Mouse (Mus musculus) mouse embryonic stem cell (cell line): Measurements from ENCODE around the gene 1700020L24Rik.

Experiments
- in situ Hi-C, 2 experiments: fragments of 300-500 bp; cut with MboI; formaldehyde crosslinking; loops; 1 replicate in 1 of 2; 3 replicates in 1 of 2; pipeline ENCODE4 v1.14.3; 2019 to 2020; ENCODE audit warnings: low sequenced_read_pairs in 2 of 2, low pct_unique_long_range_greater_than_20kb in 1 of 2, mixed read lengths in 1 of 2; ENCODE audit not compliant: unreplicated experiment in 1 of 2

The 1700020L24Rik gene

DNA sequence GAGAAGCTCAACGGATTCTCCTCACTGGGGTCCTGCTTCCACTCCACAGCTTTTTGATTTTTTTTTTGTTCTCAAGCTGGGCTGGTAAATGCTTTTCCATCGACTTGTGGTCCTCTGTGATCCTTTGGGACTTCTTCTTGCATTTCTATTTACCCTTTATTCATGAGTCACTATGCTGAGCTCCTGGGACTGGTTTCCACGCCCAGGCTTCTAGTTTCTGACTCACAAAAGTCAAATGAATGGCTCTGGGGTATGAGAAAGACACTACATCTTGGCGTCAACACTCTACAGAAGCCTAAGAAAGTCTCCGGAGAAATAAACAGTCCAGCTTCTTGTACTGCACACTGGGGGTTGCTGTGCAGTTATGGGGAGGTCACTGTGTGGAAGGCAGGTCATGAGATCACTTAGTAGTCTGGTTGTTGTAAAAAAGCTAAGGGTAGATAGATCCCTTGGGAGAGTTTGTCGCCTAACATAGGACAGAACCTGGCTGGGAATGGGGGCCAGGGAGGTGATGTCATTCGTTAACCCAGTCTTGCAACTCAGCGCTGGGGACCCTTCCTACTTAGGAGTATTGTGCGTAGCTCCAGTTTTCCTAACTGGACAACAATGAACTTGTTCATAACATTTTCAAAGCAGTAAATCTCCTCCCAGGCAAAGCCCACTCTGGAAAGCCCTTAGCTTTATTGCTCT lies 20.6 kb downstream of the 1700020L24Rik start:
- in situ Hi-C loops, result no loop called here

DNA sequence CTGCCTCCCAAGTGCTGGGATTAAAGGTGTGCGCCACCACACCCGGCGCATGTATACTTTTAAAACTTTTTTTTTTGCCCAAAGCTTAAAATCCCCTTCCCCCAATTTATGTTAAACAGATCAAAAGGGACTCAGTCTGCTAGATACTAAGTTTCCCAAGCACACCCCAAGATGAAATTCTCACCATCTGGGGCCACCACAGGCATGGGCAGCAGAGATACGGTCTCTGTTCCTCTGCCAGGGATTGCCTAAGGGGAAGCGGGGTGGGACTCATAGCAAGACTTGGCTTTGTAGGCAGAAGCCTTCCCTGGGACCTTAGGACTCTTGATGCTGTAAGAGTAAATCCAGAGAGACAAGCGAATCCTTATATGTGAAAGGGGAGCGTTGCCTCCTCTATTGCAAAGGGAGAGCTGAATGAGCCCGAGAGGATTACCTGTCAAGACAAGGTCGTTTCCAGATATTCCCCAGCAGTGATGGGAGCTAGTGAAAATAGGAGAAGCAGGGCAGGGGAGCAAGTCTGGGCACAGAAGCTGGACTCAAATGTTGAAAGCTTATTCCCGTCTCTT lies 24.1 kb downstream of the 1700020L24Rik start:
- in situ Hi-C loops, result no loop called here

DNA sequence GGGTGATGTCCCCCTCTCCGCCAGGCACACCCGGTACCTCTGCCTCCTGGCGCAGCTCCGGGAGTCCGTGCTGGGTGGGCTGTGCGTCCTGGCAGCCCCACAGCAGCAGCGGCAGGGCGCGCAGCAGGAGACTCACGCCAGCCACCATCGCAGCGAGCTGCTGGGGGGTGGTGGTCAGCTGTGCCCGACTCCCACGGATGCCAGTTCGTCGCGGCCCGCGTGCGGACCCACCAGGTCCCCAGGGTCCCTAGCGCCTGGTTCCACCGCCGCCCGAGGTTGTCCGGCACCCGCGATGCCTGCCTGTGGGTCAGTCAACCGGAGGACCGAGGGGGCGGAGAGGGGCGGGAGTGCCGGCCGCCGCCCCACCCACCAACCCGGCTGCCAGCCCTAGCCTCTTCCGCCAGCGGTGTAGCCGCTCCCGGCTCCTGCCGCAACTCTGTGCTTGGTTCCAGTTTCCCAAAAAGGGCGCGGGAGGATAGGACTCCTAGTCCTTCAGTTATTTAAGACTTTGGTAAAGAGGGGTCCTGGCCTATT lies 25.3 kb downstream of the 1700020L24Rik start, which contains the start of gene Mmp28:
Gene Mmp28, minus strand, starts transcription at position 361 of the 534 bp plus-strand sequence.
- in situ Hi-C loops, result no loop called here

DNA sequence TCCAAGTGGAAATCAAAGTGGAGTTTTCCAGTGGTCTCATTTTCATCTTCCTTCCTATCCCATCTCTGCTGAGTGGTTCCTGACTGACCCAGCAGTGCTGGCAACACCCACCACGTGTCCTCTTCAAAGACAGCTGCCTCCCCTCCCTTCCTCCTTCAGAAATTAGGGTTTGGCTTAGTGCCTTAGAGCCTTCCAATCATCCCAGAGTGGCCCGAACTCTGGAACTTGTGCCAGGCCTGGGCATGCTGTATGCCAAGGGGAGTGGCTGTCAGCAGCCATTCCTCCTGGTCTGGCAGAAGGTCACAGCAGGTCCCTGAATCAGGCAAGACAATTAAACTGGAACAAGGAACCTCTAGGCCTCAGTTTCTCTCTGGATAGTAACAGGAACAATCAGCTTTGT lies 28.5 kb downstream of the 1700020L24Rik start:
- in situ Hi-C loops, result no loop called here

DNA sequence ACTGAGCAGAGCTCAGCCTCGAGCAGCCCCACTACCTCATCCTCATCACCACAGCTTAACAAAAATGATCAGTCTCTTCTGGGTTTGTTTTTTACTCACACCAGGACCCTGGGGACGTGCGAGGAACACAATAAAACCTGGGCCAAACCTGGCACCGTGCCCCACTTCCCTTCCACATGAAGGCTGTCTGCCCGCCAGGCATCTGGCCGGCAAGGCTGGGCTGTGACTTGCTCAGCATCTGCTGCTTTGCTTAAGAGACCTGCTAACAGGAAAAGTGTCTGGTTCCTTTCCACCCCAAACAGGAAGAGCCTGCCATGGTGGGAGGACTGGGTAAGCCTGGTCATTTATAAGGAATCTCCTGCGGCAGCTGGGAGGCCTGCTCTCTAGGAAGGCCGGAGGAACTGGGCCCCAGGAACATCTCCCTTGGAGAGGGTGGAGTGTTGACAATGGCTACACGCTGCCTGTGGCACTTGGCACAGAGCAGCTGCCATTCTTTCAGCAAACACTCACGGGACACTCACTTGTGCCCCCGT lies 29.7 kb downstream of the 1700020L24Rik start:
- in situ Hi-C loops, result no loop called here

DNA sequence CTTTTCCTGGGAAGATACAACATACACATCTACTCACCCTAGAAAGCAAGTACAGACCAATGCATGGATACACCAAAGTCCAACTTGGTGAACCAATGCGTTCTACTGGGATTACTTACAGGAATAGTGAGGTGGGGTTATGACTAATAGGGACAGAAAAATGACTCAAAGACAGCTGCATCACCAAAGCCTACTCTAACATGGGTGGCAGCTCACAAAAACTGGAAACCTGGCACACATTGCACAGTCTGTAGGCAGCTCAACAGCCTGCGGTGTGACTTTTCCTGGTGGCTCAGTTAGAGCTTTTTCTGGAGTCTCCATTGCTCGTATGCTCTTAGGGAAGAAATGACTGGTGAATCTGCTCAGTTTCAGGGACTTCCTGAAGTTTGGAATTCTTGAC lies 31.3 kb downstream of the 1700020L24Rik start:
- in situ Hi-C loops, result no loop called here

DNA sequence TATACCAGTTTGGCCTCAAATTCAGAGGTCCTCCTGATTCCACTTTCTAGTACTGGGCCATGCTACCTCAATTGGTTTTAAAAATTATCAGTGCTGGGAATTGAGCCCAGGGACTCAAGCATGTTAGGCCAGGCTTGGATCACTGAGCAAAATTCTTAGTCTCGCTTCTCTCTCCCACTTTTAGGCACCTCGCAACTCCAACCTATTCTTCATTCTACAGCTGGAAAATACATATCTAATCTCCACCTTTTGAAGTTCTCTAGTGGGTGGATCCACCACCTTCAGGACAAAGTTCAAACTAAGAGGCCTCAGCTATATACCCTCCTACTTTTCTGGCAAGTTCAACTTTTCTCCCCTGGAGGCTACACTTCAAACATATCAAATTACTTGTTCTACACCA lies 34.3 kb downstream of the 1700020L24Rik start:
- in situ Hi-C loops, result no loop called here

DNA sequence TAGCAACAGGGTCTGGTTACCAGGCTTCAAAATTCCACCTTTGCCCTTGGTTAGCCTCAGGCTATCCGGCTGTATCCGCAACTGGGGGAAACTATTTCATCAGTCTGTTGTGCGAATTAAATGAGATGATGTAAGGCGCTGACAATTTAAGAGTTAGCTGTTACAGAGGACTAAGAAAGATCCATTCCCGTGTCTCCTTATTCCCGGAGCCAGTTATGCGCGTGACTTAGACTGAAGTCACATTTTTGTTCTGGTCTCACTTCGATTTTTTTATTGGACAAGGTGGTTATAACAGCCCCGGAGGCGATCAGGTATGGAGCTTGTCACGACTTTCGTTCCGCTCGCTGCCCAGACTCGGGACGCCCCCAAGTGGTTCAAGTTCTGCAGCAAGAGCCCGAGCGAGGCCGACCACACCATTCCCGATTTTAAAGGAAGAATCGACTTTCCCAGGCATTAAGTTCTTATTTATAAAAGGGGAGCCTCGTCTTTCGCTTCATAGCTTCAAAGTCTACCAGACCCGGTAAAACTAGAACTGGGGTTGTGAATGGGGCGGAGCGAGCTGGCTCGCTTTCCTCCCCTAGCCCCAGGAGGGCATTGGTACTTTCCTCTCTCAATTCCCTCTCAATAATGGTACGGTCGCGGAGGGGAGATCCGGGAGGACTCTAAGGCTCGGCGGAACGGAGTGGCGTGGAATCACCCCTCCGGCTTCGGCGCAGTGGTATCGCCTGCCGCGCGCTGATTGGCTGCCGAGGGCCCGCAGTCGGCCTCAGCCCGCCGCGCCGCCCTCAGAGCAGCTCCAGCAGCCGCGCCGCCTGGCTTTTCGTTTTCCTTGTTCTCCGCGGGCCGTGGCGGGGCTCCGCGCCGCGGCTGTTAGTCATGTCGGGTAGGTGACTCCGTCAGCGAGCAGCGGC lies 35.1 kb downstream of the 1700020L24Rik start, which contains the start of gene Taf15:
Gene Taf15, plus strand, starts transcription at position 763 of the 911 bp plus-strand sequence.
- in situ Hi-C loops, result no loop called here

DNA sequence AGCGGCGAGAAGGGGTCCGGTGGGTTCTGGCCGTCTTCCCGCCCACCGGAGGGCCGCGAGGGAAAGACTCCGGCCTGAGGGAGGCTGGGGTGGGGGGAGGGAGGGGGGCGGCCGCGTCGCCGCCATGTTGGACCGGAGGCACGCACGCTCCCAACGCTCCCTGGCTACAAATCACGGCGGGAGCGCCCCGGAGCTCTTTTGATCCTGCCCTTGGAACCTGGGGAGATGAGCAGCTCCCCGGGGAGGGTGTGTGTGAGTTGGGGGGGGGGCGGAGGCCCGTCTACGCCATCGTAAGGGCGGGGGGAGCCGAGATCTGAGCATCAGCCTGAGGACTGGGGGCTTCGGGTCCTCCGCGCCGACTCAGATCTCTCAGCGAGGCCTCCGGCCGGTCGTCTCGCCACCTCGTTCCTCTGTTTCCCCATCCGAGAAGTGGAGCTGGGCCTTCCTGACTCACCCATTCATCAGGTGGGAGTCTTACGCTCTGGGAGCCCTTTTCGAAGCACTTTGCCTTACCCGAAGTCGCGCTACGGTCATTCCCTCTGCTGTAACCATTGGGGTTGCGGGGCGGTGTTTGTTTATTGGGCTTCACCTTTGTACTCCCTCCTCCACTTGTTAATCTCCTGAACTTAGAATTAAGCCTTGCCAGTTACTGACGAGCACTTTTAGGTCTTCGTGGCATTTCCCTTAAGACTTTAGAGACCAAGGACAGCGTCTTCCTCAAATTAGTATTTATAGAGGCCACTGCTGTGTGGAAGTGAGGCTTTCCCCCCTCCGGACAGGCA lies 35.9 kb downstream of the 1700020L24Rik start:
- in situ Hi-C loops, result no loop called here
